Mouse (Mus musculus): Measurements from ENCODE around the gene Dennd2d. TPM values are rescaled to one million over a fixed set of nuclear protein-coding genes. Genes with fewer than 3 reads are reported as not detected.

The Dennd2d gene
- polyA plus RNA-seq, 1 experiment, result 0.03 TPM

DNA sequence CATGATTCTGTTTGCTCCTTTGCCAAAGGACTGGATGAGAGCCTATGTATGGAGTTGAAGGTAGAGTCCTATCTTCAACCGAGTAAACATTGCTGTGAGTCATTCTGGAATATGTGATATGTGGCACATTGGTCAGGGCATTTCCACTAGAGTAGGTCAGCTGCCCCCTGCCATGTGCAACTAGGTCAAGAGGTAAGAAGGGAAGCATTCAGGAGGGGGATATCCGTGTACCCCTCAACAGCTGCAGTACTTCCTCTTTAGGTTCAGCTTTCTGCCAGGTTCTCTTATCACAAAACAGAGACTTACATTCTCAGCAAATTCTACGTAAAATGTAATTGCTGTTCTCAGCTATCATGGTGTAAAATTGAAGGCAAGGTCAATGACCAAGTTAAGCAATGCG, 8.0 kb upstream of the Dennd2d start:
- no peaks in the 10 kb centered on the region for H3K36me3 ChIP-seq (ENCODE audit: control insufficient read depth)
- H3K4me3 ChIP-seq (replicated peaks), result no peak overlapping the region
- no peaks in the 10 kb centered on the region for H3K4me1 ChIP-seq (ENCODE audit: control insufficient read depth)
- no peaks in the 10 kb centered on the region for H3K27me3 ChIP-seq (ENCODE audit: control insufficient read depth)
- TF ChIP-seq GATA1 (IDR thresholded peaks at IDR 0.05; ENCODE audit: low read length) (no peak), TAL1 (IDR thresholded peaks at IDR 0.05; ENCODE audit: low read length) (no peak)
- no peaks in the 10 kb centered on the region for H3K9me3 ChIP-seq (ENCODE audit: control insufficient read depth, low read length)

DNA sequence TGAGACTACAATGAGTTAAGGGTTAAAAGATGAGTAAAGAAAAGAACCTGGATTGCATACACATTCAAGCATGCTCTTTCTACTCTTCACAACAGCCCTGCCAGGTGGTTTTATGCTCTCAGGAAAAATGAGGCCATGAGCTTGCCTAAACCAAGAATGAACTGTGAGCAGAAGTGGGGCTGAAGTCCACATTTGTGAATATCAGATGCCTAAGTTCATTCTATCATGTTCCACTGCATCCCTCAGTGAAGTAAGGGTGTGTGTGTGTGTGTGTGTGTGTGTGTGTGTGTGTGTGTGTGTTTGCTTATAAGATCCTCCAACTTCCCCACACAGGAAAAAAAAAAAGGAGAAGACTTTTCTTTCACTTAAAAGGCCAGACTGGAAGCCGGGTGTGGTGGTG, 5.3 kb upstream of the Dennd2d start:
- TF ChIP-seq GATA1 (IDR thresholded peaks at IDR 0.05; ENCODE audit: low read length) (no peak), TAL1 (IDR thresholded peaks at IDR 0.05; ENCODE audit: low read length) (no peak)
- Histone ChIP-seq H3K36me3 (ENCODE audit: control insufficient read depth) (no peaks in the 10 kb centered on the region), H3K9me3 (ENCODE audit: control insufficient read depth, low read length) (no peaks in the 10 kb centered on the region), H3K4me1 (ENCODE audit: control insufficient read depth) (no peaks in the 10 kb centered on the region), H3K27me3 (ENCODE audit: control insufficient read depth) (peaks cover 5% of the 10 kb centered on the region), H3K4me3 (replicated peaks) (no peak overlapping the region)

DNA sequence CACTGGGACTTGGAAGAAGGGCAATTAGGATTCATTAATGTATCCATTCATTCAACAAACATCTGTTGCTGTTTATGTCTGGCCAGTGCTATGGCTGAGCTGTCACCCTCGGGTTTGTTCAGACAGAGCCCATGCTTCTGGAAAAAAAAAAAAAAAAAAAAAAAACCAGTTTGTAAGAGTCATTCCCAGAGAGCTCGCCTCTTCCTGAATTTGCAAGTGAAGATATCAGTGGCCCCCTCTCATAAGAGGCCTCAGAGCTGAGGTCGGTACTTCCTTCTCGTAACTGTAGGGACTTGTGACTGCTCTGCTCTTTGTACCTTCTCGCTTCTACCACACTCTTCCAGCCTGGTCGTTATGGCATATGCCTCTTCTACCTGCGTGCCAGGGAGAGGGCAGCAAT, 1.1 kb downstream of the Dennd2d start:
- H3K9me3 ChIP-seq (ENCODE audit: control insufficient read depth, low read length), result no peaks in the 10 kb centered on the region
- H3K4me3 ChIP-seq (replicated peaks), result no peak overlapping the region
- H3K4me1 ChIP-seq (ENCODE audit: control insufficient read depth), result peaks cover 16% of the 10 kb centered on the region
- TF ChIP-seq GATA1 (IDR thresholded peaks at IDR 0.05; ENCODE audit: low read length) (no peak), TAL1 (IDR thresholded peaks at IDR 0.05; ENCODE audit: low read length) (no peak)
- peaks cover 21% of the 10 kb centered on the region for H3K27me3 ChIP-seq (ENCODE audit: control insufficient read depth)
- H3K36me3 ChIP-seq (ENCODE audit: control insufficient read depth), result no peaks in the 10 kb centered on the region

DNA sequence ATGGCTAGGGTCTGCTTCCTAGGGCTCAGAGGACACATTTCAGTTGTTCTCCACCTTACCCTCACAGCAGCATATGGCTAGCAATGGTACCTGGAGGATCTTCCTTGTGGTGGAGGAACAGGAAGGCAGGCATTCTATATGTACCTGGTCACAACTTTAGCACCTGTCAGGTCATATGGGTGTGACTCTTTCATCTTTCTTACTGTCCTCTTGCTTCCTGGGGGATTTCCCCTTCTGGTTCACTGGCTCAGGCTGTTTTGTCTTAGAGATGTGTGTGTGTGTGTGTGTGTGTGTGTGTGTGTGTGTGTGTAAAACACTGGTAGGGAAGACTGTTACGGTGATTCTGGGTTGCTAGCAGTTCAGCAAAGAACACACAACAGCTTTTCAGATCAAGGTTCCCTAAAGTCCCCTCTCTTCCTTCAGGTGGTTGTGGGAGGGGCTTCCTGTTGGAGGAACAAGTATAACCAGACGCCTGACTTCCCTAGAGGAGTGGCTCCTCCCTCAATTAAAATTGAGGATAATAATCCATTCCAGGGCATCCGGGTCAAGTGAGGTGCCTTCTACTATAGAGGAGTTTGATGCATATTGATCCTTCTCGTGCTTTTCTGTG, 1.7 kb downstream of the Dennd2d start:
- no peak for TF ChIP-seq GATA1 (IDR thresholded peaks at IDR 0.05; ENCODE audit: low read length)
- no peak overlapping the region for H3K4me3 ChIP-seq (replicated peaks)
- no peaks in the 10 kb centered on the region for H3K36me3 ChIP-seq (ENCODE audit: control insufficient read depth)
- no peaks in the 10 kb centered on the region for H3K9me3 ChIP-seq (ENCODE audit: control insufficient read depth, low read length)
- H3K4me1 ChIP-seq (ENCODE audit: control insufficient read depth), result peaks cover 16% of the 10 kb centered on the region
- H3K27me3 ChIP-seq (ENCODE audit: control insufficient read depth), result peaks cover 21% of the 10 kb centered on the region

DNA sequence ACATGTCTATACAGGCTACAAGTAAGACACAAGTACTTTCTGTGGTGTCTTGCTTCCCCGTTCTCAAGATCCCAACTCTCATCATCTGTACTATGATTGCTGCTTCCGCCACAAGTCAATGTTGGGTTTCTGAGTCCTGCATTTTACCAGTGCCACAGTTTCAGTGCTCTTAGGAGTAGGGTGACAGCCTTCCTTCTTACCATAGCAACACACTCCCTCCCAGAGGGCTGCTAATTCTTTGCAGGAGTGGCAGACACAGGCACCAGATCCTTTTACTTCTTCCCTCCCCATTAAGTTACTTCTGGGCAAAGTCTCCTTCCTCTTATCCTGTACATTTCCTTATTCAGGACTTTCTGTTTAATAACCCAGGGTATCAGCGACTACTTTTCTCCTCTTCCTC, 2.7 kb downstream of the Dennd2d start:
- Histone ChIP-seq H3K27me3 (ENCODE audit: control insufficient read depth) (peaks cover 21% of the 10 kb centered on the region), H3K4me3 (replicated peaks) (no peak overlapping the region), H3K9me3 (ENCODE audit: control insufficient read depth, low read length) (no peaks in the 10 kb centered on the region), H3K36me3 (ENCODE audit: control insufficient read depth) (no peaks in the 10 kb centered on the region), H3K4me1 (ENCODE audit: control insufficient read depth) (peaks cover 16% of the 10 kb centered on the region)
- TF ChIP-seq TAL1 (IDR thresholded peaks at IDR 0.05; ENCODE audit: low read length), result no peak
- no peak for TF ChIP-seq GATA1 (IDR thresholded peaks at IDR 0.05; ENCODE audit: low read length)

DNA sequence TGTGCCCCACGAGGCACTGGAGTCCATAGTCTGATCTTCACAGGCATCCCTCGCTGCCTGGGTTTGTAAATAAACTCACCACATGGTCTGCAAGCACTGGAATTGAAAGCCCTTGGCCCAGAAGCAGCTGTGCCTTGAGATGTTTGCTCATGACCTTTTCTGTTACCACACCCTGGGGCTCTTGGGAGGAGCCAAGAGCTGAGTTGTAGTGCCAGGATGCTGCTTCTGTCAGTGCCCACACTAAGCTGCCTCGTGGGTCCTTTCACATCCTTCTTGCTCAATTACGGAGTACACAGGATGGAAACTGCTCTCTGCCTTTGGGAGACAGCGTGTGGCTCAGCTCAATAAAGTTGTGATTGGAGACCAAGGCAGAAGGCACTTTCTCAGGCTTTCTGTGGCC, 3.6 kb downstream of the Dennd2d start:
- Histone ChIP-seq H3K4me1 (ENCODE audit: control insufficient read depth) (peaks cover 16% of the 10 kb centered on the region), H3K27me3 (ENCODE audit: control insufficient read depth) (peaks cover 21% of the 10 kb centered on the region), H3K36me3 (ENCODE audit: control insufficient read depth) (no peaks in the 10 kb centered on the region), H3K4me3 (replicated peaks) (no peak overlapping the region), H3K9me3 (ENCODE audit: control insufficient read depth, low read length) (no peaks in the 10 kb centered on the region)
- TF ChIP-seq GATA1 (IDR thresholded peaks at IDR 0.05; ENCODE audit: low read length), result no peak
- no peak for TF ChIP-seq TAL1 (IDR thresholded peaks at IDR 0.05; ENCODE audit: low read length)

DNA sequence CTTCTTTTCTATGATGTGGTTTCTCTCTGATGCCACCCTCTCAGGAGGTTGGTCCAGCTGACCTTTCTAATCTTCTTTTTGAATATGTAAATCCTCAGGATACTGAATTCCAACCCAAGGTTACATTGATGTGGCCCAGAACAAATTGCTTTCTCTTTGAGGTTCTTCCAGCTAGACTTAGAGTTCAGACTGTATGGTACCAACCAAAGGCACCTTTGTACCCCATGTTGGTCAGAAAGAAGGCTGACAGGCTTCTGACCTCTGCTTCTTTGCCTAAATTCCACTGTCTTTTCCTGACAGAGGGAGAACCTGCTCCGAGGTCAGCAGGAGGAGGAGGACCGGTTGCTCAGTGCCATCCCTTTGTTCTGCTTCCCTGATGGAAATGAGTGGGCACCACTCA, 5.3 kb downstream of the Dennd2d start:
- no peaks in the 10 kb centered on the region for H3K9me3 ChIP-seq (ENCODE audit: control insufficient read depth, low read length)
- H3K27me3 ChIP-seq (ENCODE audit: control insufficient read depth), result peaks cover 10% of the 10 kb centered on the region
- no peak overlapping the region for H3K4me3 ChIP-seq (replicated peaks)
- no peaks in the 10 kb centered on the region for H3K36me3 ChIP-seq (ENCODE audit: control insufficient read depth)
- no peak for TF ChIP-seq GATA1 (IDR thresholded peaks at IDR 0.05; ENCODE audit: low read length)
- no peak for TF ChIP-seq TAL1 (IDR thresholded peaks at IDR 0.05; ENCODE audit: low read length)
- peaks cover 26% of the 10 kb centered on the region for H3K4me1 ChIP-seq (ENCODE audit: control insufficient read depth)

DNA sequence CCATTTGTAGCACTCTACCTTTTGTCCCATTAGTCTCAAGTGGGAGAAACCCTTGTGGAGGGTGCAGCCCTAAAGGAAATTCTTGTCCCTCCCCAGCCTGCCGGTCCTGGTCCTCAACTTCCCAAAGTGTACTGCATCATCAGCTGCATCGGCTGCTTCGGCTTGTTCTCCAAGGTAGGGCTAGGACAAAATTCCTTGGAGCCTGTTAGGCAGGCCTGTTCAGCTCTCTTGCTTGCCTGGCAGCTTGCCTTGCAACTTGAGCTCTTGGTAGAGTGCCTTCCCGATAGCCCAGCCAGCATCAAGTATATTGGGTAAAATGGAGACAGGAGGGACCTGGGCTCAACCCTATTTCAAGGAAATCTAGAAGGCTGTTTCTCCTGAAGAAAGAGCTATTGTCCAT, 8.0 kb downstream of the Dennd2d start:
- H3K36me3 ChIP-seq (ENCODE audit: control insufficient read depth), result no peaks in the 10 kb centered on the region
- no peak for TF ChIP-seq TAL1 (IDR thresholded peaks at IDR 0.05; ENCODE audit: low read length)
- no peaks in the 10 kb centered on the region for H3K9me3 ChIP-seq (ENCODE audit: control insufficient read depth, low read length)
- no peak overlapping the region for H3K4me3 ChIP-seq (replicated peaks)
- H3K27me3 ChIP-seq (ENCODE audit: control insufficient read depth), result no peaks in the 10 kb centered on the region
- H3K4me1 ChIP-seq (ENCODE audit: control insufficient read depth), result peaks cover 40% of the 10 kb centered on the region

DNA sequence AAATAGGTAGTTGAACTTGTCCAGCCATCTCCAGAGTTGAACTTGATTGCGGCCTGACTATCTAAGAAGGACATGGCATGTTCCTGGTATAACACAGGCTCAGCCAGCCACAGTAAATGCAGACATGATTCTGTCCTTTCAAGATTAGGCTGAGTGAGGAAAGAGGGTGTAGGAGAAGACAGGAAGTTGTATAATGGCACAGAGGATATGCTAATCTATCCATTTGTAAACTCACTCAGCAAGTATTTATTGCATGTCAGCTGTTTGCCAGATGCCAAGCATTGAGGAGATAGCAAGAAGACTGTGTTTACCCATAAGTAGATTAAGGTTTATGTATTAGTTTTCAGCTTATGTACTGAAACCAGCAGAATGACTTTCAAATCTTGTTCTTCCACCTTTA, 10.5 kb downstream of the Dennd2d start:
- no peaks in the 10 kb centered on the region for H3K36me3 ChIP-seq (ENCODE audit: control insufficient read depth)
- TF ChIP-seq TAL1 (IDR thresholded peaks at IDR 0.05; ENCODE audit: low read length), result 0 out of 3 replicates have a peak, but pooled peaks have one; percentile 3
- no peak for TF ChIP-seq GATA1 (IDR thresholded peaks at IDR 0.05; ENCODE audit: low read length)
- peaks cover 64% of the 10 kb centered on the region for H3K4me1 ChIP-seq (ENCODE audit: control insufficient read depth)
- H3K27me3 ChIP-seq (ENCODE audit: control insufficient read depth), result no peaks in the 10 kb centered on the region
- no peaks in the 10 kb centered on the region for H3K9me3 ChIP-seq (ENCODE audit: control insufficient read depth, low read length)
- no peak overlapping the region for H3K4me3 ChIP-seq (replicated peaks)

DNA sequence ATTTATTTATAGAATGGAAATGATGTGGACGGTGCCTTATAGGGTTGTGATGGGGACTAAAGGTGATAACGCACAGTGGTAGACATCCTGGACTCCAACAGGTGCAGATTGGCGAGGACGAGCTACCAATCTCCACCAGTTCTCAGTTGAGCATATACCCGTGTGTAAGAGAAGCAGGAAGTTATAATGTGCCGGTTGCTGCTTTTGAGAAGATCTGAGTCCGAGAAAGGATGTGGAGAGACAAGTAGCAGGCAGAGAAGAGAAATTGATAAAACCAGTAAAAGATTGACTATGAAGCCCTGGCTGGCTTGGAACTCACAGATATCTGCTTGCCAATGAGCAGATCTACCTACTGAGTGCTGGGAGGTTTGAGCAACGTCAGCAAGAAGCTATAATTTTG, 11.0 kb downstream of the Dennd2d start:
- H3K9me3 ChIP-seq (ENCODE audit: control insufficient read depth, low read length), result no peaks in the 10 kb centered on the region
- TF ChIP-seq TAL1 (IDR thresholded peaks at IDR 0.05; ENCODE audit: low read length) (no peak), GATA1 (IDR thresholded peaks at IDR 0.05; ENCODE audit: low read length) (no peak)
- H3K4me1 ChIP-seq (ENCODE audit: control insufficient read depth), result peaks cover 65% of the 10 kb centered on the region
- no peak overlapping the region for H3K4me3 ChIP-seq (replicated peaks)
- no peaks in the 10 kb centered on the region; the same call in 1 of the 2 replicates for H3K36me3 ChIP-seq (ENCODE audit: control insufficient read depth)
- no peaks in the 10 kb centered on the region for H3K27me3 ChIP-seq (ENCODE audit: control insufficient read depth)
